Mouse (Mus musculus): ENCODE data around the gene Tjp2. TPM values are rescaled to one million over a fixed set of nuclear protein-coding genes. Genes with fewer than 3 reads are reported as not detected.

Gene Tjp2
- polyA plus RNA-seq, 2 experiments: 12.1 to 14.9 TPM

DNA sequence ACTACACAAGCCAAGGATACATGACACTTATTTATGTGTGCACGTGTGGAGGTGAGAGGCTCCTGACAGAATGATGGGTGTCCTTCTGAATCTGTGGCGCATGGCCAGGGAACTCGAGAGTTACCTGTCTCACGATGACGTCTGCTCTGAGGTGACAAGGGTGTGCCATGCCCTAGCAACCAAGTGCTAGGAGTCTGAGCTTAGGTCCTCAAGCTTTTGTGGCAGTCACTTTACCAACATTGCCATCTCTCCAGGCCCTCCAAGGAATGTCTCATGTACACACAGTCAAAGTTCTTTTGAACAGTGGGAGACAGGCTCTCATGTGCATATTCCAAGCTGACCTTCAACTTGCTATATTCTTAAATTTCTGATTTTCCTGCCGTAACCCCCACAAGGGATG is 33.1 kb upstream of the Tjp2 start:
- H3K36me3 ChIP-seq (ENCODE audit: control insufficient read depth, insufficient read depth, low read length): peaks cover 2% of the 10 kb centered on the region; the same call in 1 of the 2 replicates
- no peak overlapping the region for H3K9ac ChIP-seq (ENCODE audit: low read depth, low read length, severe bottlenecking)
- no peaks in the 10 kb centered on the region for H3K9me3 ChIP-seq (ENCODE audit: control insufficient read depth, low read length)
- no peak for TF ChIP-seq POLR2A (IDR thresholded peaks at IDR 0.05; ENCODE audit: borderline replicate concordance, extremely low read depth, insufficient read depth, insufficient read length)
- no peaks in the 10 kb centered on the region for H3K27me3 ChIP-seq (ENCODE audit: control insufficient read depth, insufficient read depth, low read length)
- H3K4me1 ChIP-seq (ENCODE audit: control insufficient read depth, insufficient read depth, low read length): no peaks in the 10 kb centered on the region; the same call in 1 of the 2 replicates
- 91% methylated on average over 6 of the region's 6 CpGs for WGBS
- no peak overlapping the region for H3K4me3 ChIP-seq (replicated peaks; ENCODE audit: low read length)
- DNase-seq (ENCODE audit: low spot score) (no peak), ATAC-seq (ENCODE audit: low FRiP score, low read depth) (no peak)
- no peak overlapping the region for H3K27ac ChIP-seq (replicated peaks; ENCODE audit: low read depth, low read length)
- no peak overlapping the region for H3K4me2 ChIP-seq (replicated peaks; ENCODE audit: low read depth, low read length, severe bottlenecking)

DNA sequence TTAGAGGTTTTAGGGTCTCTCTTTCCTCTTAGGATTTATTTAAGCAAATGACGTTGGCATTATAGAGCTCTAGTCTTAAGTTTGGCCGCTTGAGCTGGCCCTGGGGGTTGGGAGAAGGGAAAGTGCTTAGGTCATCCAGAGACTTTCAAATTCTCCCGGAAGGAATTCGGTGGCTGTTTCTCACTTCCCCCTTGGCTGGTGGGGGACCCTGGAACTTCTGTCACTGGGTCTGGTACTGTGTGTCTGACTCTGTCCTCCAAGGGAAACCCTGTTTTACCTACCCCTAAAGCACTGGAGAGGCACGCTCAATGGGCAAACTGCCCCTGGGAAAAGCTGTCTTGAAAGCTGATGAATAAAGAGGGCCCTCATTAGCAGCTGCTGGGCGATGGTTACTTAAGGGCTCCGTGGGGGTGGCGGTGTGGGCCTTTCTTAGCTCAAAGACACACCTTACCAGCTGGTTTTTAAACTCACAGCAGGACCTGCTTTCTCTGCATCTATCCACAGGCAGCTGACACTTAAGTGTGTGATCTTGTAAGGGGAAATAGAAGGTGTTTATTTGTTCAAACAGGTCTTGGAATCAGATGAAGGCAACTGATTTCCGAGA is 28.9 kb upstream of the Tjp2 start:
- Histone ChIP-seq H3K9ac (ENCODE audit: low read depth, low read length, severe bottlenecking) (no peak overlapping the region), H3K9me3 (ENCODE audit: control insufficient read depth, low read length) (no peaks in the 10 kb centered on the region), H3K4me2 (replicated peaks; ENCODE audit: low read depth, low read length, severe bottlenecking) (no peak overlapping the region), H3K4me1 (ENCODE audit: control insufficient read depth, insufficient read depth, low read length) (no peaks in the 10 kb centered on the region; the same call in 1 of the 2 replicates), H3K4me3 (replicated peaks; ENCODE audit: low read length) (no peak overlapping the region), H3K27ac (replicated peaks; ENCODE audit: low read depth, low read length) (no peak overlapping the region), H3K36me3 (ENCODE audit: control insufficient read depth, insufficient read depth, low read length) (no peaks in the 10 kb centered on the region), H3K27me3 (ENCODE audit: control insufficient read depth, insufficient read depth, low read length) (no peaks in the 10 kb centered on the region)
- ATAC-seq (ENCODE audit: low FRiP score, low read depth) (no peak), DNase-seq (ENCODE audit: low spot score) (no peak)
- no peak for TF ChIP-seq POLR2A (IDR thresholded peaks at IDR 0.05; ENCODE audit: borderline replicate concordance, extremely low read depth, insufficient read depth, insufficient read length)
- WGBS: 14% methylated on average over 9 of the region's 9 CpGs

DNA sequence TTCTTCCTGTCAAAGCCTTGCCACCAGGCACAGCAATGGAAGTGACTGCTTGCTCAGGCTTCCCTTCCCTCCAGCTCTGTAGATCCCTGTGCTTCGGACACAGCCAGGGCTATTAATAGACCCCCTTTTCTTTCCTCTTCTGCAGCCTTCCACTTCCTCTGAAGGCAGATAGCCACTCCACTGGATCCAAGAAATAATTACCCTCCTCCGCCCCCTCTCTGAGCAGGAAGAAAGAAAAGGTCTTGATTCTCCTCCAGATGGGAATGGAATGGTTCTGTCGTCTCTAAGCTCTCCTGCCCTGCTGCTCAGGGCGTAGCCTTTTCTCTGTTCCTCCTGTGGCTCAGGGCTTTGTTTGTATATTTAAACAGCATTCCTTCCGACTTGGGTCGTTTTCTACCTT is 27.0 kb upstream of the Tjp2 start:
- 24% methylated on average over 6 of the region's 6 CpGs for WGBS
- DNase-seq (ENCODE audit: low spot score): peak; percentile 22
- H3K27ac ChIP-seq (replicated peaks; ENCODE audit: low read depth, low read length): no peak overlapping the region
- H3K36me3 ChIP-seq (ENCODE audit: control insufficient read depth, insufficient read depth, low read length): no peaks in the 10 kb centered on the region
- no peak for ATAC-seq (ENCODE audit: low FRiP score, low read depth)
- H3K9me3 ChIP-seq (ENCODE audit: control insufficient read depth, low read length): no peaks in the 10 kb centered on the region
- TF ChIP-seq POLR2A (IDR thresholded peaks at IDR 0.05; ENCODE audit: borderline replicate concordance, extremely low read depth, insufficient read depth, insufficient read length): no peak
- H3K4me2 ChIP-seq (replicated peaks; ENCODE audit: low read depth, low read length, severe bottlenecking): no peak overlapping the region
- no peaks in the 10 kb centered on the region; the same call in 1 of the 2 replicates for H3K4me1 ChIP-seq (ENCODE audit: control insufficient read depth, insufficient read depth, low read length)
- H3K4me3 ChIP-seq (replicated peaks; ENCODE audit: low read length): no peak overlapping the region
- H3K9ac ChIP-seq (ENCODE audit: low read depth, low read length, severe bottlenecking): 0 out of 2 replicates have a peak overlapping the region, but pooled peaks have one; percentile 12
- H3K27me3 ChIP-seq (ENCODE audit: control insufficient read depth, insufficient read depth, low read length): no peaks in the 10 kb centered on the region

DNA sequence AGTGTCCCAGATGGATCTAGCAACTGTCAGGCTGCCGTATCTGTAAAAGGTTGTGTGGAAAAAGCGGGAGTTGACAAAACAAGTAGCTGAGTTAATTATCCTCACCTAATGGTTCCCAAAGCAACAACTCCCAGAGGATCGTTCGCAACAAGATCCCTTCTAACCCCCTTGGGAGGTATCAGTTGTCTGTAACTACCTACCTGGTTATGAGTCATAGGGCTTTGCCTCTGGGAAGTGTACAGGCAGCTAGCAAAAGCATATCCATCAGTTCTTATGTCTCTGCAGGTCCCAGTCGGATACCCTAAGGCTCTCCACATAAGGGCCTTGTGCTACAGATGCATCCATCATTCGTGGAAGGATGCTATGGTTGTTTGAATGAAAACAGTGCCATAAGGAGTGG is 18.5 kb upstream of the Tjp2 start:
- 70% methylated on average over 6 of the region's 6 CpGs for WGBS
- no peaks in the 10 kb centered on the region; the same call in 1 of the 2 replicates for H3K4me1 ChIP-seq (ENCODE audit: control insufficient read depth, insufficient read depth, low read length)
- H3K27ac ChIP-seq (replicated peaks; ENCODE audit: low read depth, low read length): no peak overlapping the region
- no peaks in the 10 kb centered on the region for H3K27me3 ChIP-seq (ENCODE audit: control insufficient read depth, insufficient read depth, low read length)
- no peak for ATAC-seq (ENCODE audit: low FRiP score, low read depth)
- no peak for DNase-seq (ENCODE audit: low spot score)
- no peak overlapping the region for H3K9ac ChIP-seq (ENCODE audit: low read depth, low read length, severe bottlenecking)
- no peaks in the 10 kb centered on the region for H3K9me3 ChIP-seq (ENCODE audit: control insufficient read depth, low read length)
- TF ChIP-seq POLR2A (IDR thresholded peaks at IDR 0.05; ENCODE audit: borderline replicate concordance, extremely low read depth, insufficient read depth, insufficient read length): no peak
- H3K4me3 ChIP-seq (replicated peaks; ENCODE audit: low read length): no peak overlapping the region
- no peak overlapping the region for H3K4me2 ChIP-seq (replicated peaks; ENCODE audit: low read depth, low read length, severe bottlenecking)
- H3K36me3 ChIP-seq (ENCODE audit: control insufficient read depth, insufficient read depth, low read length): no peaks in the 10 kb centered on the region

DNA sequence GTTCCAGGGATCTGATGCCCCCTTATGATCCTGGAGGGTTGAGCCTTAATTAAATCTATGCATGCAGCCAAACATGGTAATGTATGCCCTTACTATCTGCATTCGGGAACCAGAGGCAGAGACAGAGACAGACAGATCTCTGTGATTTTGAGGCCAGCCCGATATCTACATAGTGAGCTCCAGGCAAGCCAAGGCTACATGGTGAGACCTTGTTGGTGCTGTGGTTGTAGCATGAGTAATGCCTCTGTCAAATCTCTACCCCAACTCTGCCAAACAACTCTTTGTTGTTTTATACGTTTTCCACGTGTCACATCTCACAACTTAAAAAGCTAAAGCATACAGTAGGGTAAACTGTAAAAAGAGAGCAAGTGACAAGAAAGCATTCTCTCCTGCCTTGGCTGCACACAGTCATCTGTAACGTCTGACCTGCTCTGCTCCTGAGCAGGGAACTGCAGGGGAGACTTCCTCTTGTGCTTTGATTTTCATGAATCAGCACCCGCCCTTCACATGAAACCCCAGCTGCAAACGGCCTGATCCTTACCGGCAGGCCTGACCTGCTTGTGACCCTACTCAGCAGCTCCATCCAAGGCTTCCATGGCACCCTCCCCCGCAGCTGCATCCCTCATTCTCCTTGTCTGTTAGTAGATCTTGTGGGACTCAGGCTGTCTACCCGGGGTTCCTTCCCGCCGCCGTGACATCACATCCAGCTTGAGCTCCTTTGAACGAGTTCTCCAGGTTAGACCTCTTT is 17.1 kb upstream of the Tjp2 start:
- H3K27ac ChIP-seq (replicated peaks; ENCODE audit: low read depth, low read length): no peak overlapping the region
- no peak for DNase-seq (ENCODE audit: low spot score)
- WGBS: 22% methylated on average over 14 of the region's 14 CpGs
- H3K4me2 ChIP-seq (replicated peaks; ENCODE audit: low read depth, low read length, severe bottlenecking): no peak overlapping the region
- H3K9ac ChIP-seq (ENCODE audit: low read depth, low read length, severe bottlenecking): no peak overlapping the region
- peak; percentile 30; the same call in 1 of the 2 replicates for ATAC-seq (ENCODE audit: low FRiP score, low read depth)
- TF ChIP-seq POLR2A (IDR thresholded peaks at IDR 0.05; ENCODE audit: borderline replicate concordance, extremely low read depth, insufficient read depth, insufficient read length): no peak
- no peaks in the 10 kb centered on the region; the same call in 1 of the 2 replicates for H3K4me1 ChIP-seq (ENCODE audit: control insufficient read depth, insufficient read depth, low read length)
- H3K27me3 ChIP-seq (ENCODE audit: control insufficient read depth, insufficient read depth, low read length): no peaks in the 10 kb centered on the region
- H3K9me3 ChIP-seq (ENCODE audit: control insufficient read depth, low read length): no peaks in the 10 kb centered on the region
- no peak overlapping the region for H3K4me3 ChIP-seq (replicated peaks; ENCODE audit: low read length)
- H3K36me3 ChIP-seq (ENCODE audit: control insufficient read depth, insufficient read depth, low read length): no peaks in the 10 kb centered on the region

Data from limb, embryonic 14.5 days (tissue).